Mouse (Mus musculus): ENCODE measurements around the gene Fkbp5. TPM values are rescaled to one million over a fixed set of nuclear protein-coding genes. Genes with fewer than 3 reads are reported as not detected.

Fkbp5 gene
- total RNA-seq, 2 experiments from 2014 or later, result 67.0 to 92.3 TPM

DNA sequence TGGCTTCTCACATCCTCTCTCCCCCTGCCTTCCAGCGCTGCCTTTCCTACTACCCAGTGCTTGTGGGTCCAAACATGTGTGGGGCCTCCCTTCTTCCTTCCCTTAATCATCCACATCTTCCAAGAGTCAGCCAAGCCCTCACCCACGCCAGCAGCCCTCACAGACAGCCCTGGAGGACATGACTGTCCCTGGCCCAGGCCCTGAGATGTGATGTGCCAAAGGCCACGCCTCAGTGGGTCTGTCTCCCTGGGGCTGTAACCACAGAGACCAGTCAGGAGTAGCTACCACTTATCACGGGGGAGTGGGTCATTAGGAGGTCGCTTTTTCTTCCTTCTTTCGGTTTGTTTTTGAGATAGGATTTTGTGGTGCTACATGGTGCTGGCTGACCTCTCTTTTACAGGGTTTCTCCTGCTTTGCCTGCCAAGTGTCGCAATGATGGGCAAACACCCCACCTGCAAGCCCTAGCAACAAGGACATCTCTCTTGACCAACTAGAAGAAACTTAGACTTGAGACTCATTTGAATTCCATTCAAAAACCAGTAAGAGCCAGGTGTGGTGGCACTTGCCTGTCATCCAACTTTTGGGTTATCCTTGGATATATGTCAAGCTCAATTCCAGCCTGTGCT is 15.0 kb downstream of the Fkbp5 start:
- no peak for DNase-seq

GRCm38 (mm10) chr17:28500465-28500864 is 16.9 kb downstream of the Fkbp5 start:
- no peak for DNase-seq

DNA sequence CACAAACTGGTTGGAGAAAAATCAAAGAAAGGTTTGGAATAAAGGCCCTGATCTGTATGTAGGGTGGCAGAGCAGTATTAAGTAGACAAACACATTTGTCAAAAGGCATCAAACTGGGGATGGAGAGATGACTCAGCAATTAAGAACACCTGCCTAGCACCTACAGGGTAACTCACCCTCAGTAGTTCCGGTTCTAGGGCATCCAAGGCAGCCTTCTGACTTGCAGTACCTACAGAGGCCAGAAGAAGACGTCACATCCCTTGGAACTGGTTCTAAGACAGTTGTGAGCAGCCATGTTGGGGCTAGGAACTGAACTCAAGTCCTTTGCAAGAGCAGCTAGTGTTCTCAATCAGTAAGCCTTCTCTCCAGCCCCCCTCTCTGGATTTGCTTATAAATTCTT is 18.1 kb downstream of the Fkbp5 start:
- DNase-seq, result no peak

GRCm38 (mm10) chr17:28495832-28496231 is 21.5 kb downstream of the Fkbp5 start:
- no peak for DNase-seq

DNA sequence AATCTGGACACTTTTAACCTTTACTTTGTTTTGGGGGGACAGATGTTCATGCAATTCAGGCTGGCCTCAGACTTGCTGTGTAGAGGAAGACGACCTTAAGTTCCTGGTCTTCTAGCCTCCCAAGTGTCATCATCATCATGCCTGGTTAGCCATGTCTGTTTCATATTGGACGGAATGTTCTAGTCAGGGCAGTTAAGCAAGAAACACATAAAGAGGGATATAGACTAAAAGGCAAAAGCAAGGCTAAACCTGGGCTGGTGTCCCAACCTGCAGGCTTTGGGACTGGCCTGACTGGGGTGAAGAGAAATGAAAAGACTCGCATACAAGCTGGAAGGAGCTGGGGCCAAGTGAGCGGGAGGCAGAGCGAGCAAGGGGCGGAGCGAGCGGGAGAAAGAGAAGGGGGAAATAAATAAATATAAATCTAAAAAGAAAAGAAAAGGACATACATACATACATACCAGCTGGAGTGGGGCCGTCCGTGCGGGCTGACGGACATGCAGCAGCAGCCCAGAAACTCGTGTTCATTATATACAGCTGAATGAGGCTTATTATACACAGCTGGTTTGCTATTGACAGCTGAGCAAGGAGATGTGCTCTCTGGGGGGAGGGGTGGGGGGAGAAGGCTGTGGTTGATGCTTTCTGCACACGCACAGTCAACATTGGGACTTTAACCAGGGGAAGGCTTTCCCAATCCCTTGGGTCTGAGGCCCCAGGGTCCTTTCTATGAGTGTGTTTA is 26.1 kb downstream of the Fkbp5 start:
- DNase-seq, result no peak

DNA sequence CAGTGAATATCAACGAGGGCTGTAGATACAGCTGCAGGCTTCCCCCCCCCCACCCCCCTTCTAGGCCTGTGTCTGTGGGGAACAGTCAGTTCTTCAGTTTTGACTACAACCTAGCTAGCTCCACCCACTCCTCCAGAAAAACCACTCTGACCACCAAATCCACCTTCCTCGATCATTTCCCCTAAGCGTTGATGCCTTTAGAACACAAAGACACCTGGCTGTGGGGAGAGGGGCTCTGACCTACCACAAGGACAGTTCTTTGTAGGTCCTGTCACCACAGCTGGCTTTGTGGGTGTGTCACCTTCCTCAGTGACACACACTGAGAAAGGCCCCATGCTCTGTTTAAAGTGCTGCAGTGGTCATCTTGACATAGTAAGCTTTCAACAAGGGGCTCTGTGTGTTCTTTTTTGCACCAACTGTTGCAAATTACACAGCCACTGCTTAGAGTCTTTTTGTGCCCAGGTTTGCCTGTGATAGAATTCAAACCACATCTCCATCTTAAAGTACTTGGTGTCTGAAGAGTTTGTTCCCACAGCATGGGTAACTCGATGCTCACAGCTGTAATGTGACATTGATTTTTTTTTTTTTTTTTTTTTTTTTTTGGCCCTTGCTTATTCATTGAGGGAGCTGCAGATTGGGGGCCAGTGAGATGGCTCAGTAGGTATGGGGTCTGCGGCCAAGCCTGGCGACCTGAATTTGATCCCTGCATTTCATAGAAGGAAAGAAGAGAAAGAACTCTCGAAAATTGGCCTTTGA is 28.9 kb downstream of the Fkbp5 start:
- DNase-seq, result no peak

DNA sequence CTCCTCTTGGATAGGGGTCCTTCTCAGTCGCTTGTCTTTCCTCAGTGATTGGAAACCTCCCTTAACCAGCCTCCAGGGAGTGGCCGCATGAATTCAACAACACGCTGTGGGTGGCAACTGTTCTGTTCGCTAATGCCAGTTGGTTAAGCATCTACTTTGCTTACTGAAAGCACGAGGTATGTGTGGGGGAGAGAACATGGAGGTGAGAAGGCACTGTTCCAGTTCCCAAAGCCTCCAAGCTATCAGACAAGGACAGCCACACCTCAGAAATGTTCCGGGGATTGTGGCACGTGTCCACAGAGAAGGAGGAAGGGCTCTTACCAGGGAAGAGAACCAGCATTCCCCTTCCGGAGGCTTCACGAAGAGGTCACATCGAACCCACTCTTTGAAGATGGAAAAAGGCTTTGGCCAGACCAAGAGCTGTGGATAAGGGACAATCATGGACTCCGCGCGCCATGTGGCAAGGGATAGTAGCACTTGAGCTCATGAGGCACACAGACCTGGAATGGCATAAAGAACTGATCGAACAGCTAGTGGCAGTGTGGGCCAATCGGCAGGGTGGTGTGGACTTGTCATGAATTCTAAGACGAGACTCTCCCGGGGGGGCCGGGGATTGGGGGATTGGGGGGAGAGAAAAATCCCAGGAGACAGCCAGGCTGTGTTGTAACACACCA is 29.6 kb downstream of the Fkbp5 start:
- DNase-seq, result no peak

DNA sequence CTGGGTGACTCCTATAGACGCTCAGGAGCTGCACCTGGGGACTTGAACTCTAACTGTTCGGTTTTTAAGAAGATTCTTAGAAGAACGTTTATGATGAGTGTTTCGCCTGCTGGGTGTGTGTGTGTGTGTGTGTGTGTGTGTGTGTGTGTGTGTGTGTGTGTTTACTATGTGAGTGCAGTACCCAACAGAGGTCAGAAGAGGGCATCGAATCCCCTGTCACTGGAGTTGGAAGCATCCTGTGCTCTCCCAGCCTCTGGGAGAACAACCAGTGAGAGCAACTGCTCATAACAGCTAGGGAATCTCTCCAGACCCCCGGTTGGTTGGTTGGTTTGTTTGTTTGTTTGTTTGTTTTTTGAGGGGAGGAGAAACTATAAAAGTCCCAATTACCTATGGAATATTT is 30.6 kb downstream of the Fkbp5 start:
- no peak for DNase-seq

- DNase-seq, result peak; percentile 96 to 99
These were observed 31.3 kb downstream of the Fkbp5 start for GRCm38 (mm10) chr17:28485977-28486400.

- DNase-seq, result peak; percentile 33 to 34
These were observed 31.8 kb downstream of the Fkbp5 start for GRCm38 (mm10) chr17:28485446-28485948.

GRCm38 (mm10) chr17:28484704-28485445 is 32.5 kb downstream of the Fkbp5 start:
- DNase-seq, result peak; percentile 21 to 34

- no peak for DNase-seq
These were observed 39.9 kb downstream of the Fkbp5 start for GRCm38 (mm10) chr17:28477421-28477820.

GRCm38 (mm10) chr17:28476441-28476840 is 40.9 kb downstream of the Fkbp5 start:
- DNase-seq, result no peak

GRCm38 (mm10) chr17:28475593-28476325 is 41.6 kb downstream of the Fkbp5 start:
- DNase-seq, result no peak

GRCm38 (mm10) chr17:28472696-28473095 is 44.6 kb downstream of the Fkbp5 start:
- DNase-seq, result no peak

DNA sequence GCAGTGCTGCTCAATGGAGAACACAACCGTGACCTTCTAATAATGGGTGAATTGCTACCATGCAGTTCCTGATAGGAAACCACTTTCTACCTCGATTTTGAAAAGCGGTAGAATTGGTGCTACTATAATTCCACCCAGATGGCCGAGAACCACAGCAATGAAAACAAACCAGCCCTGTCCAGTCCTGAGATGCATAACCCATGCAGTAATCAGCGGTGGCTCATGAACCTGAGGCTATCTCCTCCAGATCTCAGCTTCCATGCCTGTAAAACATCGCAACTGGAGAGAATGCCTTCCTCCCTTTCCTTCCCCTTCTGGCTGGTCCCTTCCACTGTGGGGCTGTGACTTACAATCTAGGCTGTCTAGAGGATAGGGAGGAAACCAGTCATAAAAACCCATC is 46.5 kb downstream of the Fkbp5 start:
- no peak for DNase-seq

- no peak for DNase-seq
These were observed 49.6 kb downstream of the Fkbp5 start for GRCm38 (mm10) chr17:28467749-28468148.

DNA sequence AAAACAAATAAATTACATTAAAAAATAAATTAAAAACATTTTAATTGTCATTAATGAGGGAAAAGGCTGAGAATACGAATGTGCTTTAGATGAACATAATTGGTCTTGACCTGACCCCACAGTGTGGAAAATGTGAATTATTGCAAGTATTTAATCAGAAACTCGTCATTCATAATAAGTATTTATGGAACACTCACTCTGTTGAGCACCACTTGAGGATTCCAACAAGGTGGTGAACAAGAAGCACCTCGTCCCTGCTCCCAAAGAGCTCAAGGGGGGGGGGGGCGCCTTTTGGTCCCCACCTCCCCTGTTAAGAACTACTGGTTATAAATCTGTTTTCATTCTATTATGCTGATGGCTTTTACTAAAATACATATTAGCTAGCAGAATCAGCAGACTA is 51.4 kb downstream of the Fkbp5 start:
- no peak for DNase-seq

GRCm38 (mm10) chr17:28463701-28464443 is 53.5 kb downstream of the Fkbp5 start:
- no peak for DNase-seq

GRCm38 (mm10) chr17:28460388-28460787 is 56.9 kb downstream of the Fkbp5 start:
- no peak for DNase-seq
